Mouse (Mus musculus) natural killer cell, adult 2 months (primary cell): Measurements from ENCODE around the gene Chd1.
"Not testable (repeated sequence)": the region's sequence is repeated elsewhere in the genome, so short reads cannot be mapped to it uniquely, and the experiment has no call there.

ENCODE experiments used
- DNase-seq, 2 experiments: peaks; one replicate each; pipeline ENCODE4 v3.0.0; 2022; ENCODE audit warnings: low spot score in 2 of 2

The Chd1 gene

DNA sequence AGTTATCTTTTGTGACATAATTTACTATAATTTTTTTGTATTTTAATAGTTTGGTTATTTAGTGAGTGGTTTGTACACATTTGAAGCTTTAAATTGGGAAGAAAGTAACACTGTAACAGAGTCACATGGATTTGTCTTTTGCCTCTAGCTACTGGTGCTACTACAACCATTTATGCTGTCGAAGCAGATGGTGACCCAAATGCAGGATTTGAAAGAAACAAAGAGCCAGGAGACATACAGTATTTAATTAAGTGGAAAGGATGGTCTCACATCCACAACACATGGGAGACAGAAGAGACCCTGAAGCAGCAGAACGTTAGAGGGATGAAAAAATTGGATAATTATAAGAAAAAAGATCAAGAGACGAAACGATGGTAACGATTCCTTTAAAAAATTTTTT lies 26.9 kb downstream of the Chd1 start:
- DNase-seq: no peak

DNA sequence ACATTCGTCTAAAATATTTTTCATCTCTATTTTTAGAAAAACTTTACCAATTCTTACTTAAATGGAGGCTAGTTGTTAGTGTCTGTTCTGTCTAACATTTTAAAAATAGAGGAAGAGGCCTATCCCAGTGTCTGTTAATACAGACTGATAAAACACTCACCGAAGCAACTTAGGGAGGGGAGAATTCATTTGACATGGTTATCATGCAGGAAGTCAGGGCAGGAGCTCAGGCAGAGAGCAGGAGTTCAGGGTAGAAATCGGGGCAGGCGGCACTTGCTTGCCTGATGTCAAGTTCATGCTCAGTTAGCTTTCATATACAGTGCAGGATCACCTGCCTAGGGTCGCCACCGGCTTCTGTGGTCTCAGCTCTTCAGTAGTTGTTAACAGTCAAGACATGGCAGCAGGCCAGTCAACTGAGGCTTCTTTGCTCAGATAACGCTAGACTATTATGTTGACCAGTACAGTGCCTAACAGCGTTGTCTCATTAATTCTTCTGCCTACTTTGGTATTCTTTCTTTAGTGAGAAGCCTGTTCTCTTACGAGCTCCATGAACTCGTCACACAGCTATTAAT lies 32.7 kb downstream of the Chd1 start:
- no peak for DNase-seq

DNA sequence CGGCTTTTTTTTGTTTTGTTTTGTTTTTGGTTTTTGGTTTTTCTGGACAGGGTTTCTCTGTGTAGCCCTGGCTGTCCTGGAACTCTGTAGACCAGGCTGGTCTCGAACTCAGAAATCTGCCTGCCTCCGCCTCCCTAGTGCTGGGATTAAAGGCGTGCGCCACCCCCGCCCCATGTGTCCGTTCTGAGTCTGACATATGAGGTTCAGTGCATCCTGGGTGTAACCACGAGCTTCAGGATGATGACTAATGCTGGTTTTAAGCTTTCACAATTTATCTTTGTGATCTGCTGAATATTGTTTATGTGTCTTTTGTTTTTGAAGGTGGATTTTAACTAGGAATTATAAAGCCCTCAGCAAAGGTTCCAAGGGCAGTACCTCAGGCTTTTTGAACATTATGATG lies 37.1 kb downstream of the Chd1 start:
- peak; percentile 8 to 20 for DNase-seq

DNA sequence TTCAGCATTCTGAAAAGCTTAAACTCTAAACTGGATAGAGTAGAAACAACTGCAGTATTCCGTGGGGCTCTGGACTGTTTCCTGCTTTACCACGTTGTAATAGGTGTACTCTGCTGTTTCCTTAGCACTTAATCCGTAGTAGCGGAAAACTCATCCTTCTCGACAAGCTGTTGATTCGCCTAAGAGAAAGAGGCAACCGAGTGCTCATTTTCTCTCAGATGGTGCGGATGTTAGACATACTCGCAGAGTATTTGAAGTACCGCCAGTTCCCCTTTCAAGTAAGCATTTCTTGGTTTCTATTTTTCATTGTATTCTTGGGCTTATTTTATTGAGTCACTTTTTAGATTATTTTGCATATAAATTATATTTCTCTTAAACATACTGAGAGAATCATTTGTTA lies 38.2 kb downstream of the Chd1 start:
- DNase-seq: no peak

DNA sequence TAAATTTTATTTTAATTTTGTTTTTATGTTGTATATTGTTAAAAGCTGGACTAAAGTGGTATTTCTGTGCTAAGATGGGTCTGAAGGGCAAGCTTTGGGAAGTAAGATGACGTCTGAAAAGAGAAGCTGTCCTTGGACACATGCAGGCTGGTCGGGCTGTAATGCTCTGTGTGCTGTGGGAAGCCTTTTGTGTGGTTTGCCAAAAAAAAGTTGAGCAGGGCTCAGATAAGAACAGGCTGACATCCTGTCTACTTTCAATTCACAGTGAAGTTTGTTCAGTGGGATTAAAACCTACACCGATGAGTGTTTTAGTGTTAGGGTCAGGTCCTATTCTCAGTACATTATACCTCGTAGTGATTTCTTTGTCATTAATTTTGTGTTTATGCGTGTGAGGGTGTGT lies 38.6 kb downstream of the Chd1 start:
- no peak for DNase-seq

DNA sequence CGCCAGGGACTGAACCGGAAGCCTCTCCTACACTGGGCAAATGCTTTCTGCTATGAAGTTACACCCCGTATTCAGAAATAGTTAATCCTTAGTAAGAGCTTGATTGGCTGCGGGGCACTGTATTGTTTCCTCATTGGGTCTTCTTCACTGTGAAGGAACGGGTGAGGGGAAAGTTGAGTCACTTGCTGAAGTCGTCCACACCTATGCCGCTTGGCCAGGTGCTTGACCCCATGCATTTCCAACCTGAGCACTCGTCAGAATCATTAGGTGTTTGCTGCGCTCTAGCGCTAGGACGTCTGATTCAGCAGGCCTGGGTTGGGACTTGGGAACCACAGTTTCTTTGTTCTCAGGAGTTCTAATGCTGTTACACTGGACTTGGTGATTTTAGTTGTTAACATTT lies 41.9 kb downstream of the Chd1 start:
- no peak for DNase-seq

DNA sequence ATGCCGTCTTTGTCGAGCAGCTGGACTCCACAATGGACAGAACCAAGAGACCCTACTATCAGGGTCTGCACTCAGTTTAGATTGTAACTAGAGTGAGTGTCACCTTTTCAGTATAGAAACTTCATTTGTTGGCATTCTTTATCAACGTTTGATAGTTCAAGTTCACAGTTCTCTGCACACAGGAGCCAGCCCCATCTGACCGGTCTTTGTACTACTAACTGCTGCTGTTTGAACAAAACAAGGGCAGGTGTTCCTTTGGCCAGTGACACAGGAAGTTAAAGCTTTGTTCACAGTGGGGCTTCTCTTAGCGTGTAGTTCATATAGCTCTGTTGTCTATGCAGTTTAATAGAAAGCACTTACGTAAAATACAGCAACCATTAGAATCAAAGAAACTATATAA lies 43.3 kb downstream of the Chd1 start:
- DNase-seq: no peak

DNA sequence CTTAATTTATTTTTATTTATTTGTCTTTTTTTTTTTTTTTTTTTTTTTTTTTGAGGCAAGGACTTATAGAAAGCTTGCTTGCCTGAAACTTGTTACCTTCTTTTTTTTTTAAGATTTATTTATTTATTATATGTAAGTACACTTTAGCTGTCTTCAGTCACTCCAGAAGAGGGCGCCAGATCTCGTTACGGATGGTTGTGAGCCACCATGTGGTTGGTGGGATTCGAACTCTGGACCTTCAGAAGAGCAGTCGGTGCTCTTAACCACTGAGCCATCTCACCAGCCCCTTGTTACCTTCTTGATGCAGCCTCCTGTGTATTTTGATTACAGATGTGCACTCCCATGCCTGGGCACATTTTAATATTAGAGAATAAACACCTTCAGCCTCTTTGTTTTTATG lies 46.5 kb downstream of the Chd1 start:
- DNase-seq: not testable (repeated sequence)

DNA sequence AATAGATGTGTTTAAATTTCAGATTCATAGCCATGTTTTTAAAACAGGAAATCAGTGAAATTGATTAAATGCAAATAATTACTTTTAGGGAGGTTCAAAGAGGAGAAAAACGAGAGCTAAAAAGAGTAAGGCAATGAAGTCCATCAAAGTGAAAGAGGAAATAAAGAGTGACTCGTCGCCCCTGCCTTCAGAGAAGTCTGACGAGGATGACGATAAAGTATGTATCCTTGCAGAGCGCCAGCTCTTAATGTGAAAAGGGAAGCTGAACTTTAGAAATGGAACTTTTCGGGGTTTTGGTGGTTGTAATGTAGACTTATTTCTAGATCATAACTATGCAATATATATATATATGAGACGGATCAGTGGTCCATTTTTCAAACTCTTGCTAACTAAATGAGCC lies 56.4 kb downstream of the Chd1 start:
- DNase-seq: peak in 1 of 2 experiments; percentile 21

DNA sequence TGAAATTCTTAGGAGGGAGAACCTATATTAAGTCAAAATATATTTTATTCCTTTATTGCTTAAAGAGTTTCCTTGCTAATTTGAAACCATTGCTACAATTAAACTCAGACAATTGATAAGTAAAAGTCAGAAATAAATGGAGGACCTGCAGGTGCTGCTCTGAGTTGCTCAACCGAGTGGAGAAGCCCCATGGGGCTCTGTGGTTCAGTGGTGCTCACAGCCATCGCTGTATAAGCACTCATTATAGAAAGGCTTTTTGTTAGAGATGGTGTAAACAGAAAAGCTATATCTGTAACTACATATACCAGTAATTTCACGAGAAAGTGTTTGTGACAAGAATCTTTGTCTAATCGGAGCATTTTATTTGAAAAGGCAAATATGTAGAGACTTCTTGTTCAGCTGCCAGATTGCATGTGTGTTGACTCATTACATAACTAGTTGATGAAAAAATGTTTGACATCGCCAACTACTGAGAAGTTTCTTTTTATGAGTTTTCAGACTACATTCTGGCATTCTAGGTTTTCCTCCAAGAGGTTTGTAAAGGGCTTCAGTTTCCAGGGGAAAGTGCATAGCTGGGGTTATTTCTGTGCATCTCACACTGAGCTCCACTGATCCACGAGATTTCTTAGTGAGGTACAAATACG lies 64.4 kb downstream of the Chd1 start:
- DNase-seq: peak in 1 of 2 experiments; percentile 20

DNA sequence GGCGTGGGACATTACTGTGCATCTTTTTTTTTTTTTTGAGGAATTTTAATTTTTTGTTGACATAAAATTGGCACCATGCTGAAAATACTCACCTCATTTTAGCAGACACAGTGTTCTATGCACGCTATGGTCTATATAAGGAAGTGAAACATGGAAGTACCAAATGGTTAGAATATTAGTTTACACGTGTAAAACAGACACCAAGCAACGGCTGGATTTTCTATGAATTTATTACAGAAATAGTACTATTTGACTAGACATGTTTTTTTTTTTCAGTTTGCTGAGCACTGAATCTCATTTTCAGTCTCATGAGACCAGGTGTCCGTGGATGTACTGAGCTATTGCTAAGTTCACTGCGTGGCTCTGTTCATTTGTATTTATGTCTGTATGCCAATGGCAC lies 69.2 kb downstream of the Chd1 start:
- DNase-seq: peak in 1 of 2 experiments; percentile 7

DNA sequence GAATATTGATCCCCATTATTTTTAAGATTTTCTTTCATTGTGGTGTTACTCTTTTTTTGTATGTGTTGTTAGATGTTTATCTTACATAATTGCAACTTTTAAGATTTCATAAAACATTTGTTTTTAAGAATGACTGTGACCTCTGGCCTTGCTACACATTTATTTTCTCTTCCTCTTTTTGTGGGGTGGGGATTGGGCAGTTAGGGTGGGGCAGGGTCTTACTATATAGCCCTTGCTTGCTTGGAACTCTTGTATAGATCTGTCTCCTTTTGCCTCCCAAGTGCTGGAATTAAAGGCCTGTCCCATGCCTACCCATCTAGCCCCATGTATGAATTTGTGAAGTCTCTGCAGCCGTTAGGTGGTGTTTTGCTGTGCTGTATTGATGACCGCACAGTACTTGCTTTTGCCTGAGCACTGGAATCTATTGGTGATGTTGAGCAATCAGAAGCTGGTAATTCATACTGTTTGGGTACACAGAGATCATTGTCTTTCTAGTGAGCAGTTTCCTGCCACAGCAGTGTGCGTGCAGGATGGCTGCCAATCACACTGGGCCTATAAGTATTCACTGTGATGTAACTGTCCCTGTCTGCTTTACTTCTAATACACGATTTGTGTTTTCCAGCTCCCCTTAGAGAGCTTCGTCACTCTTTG lies 69.9 kb downstream of the Chd1 start:
- no peak for DNase-seq

DNA sequence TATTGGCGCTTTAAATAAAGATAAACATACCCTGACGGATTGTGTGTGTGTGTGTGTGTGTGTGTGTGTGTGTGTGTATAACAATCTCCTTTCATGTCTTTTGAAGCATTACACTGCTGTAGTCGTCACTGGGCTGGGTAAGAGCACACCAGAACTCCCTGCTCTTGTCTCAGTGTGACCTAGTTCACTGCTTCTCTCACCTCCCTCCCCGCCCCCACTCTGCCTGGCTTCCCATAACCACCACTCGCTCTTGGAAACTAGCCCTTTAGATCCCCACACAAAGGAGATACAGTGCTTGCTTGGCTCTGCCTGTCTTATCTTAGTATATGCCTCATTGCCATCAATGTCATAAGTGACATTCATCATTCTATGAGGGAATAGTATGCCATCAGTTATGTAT lies 71.6 kb downstream of the Chd1 start:
- no peak for DNase-seq

DNA sequence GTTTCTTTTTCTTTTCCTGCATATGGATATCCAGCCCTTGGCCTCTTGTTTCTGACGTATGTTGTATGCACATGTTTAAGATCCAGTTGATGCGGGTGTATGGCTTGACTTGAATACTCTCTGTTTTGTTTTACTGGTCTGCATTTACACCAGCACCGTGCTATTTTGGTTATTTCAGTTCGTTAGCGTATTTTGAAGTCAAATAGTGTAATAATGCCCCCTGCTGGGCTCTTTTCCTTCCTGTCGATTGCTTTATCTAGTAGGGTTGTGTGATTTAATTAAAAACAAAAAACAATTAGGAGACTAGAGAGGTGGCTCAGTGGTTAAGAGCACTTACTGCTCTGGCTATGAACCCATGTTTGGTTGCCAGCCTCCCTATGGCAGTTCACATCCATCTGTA lies 73.2 kb downstream of the Chd1 start:
- DNase-seq: peak in 1 of 2 experiments; percentile 46

DNA sequence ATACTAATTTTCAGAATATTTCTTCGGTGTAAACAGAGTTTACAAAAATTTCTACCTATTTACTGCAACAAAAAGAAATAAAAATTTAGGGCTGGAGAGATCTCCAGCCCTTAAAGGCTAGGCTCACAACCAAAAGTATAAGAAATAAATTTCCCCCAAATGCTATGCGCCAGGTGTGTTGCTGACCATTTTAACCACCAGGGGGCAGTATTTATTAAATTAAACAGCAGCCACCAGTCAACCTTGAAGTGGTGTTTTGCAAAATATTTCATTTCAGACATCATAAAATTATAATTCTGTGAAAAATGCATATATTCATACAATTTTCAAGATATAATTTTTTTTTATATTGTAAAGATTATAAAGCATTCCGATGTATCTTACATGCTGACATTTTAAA lies 82.3 kb downstream of the Chd1 start:
- peak in 1 of 2 experiments; percentile 8 for DNase-seq

DNA sequence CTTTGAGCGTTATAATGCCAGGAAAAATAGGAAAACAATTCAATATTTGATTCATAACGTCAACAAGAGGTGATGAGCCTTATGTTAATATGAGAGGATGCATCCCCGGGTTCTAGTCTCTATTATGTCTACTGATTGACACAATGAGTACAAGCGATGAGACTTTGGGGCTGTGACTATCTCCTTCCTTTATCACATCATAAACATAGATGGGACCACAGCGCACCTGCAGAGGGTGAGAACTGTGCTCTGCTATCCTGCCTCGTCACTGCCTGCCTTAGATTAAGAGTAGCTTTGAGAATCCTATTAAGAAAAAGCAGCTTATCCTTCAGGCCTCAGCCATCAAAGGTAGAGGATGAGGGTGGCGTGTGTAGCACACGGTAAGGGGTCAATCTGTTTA lies 85.9 kb downstream of the Chd1 start:
- no peak for DNase-seq

DNA sequence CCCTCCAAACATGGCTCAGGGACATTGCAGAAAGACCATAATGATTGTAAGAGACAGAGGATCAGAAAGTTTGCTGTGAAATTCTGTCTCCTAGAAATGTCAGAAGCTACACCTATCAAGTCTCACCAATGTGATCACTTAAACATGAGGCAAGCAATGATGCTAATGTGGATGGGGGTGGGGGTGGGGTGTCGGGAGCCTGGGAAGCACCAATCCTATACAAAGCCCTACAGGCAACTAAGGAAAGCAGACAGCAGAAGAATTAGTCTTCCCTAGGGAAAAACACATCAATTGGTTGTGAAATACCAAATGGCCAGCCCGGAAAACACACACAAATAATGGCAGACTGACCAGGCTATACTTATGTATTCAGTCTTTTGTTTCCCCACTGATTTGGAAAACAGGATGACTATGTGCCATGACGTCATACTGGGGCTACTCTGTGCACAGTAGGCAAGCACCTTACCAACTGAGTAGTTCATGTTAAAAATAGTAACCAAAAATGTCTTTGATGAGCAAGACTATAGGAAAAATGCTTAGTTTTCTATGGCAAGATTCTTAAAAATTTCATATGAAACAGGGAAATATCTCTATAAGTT lies 94.5 kb downstream of the Chd1 start:
- DNase-seq: no peak

DNA sequence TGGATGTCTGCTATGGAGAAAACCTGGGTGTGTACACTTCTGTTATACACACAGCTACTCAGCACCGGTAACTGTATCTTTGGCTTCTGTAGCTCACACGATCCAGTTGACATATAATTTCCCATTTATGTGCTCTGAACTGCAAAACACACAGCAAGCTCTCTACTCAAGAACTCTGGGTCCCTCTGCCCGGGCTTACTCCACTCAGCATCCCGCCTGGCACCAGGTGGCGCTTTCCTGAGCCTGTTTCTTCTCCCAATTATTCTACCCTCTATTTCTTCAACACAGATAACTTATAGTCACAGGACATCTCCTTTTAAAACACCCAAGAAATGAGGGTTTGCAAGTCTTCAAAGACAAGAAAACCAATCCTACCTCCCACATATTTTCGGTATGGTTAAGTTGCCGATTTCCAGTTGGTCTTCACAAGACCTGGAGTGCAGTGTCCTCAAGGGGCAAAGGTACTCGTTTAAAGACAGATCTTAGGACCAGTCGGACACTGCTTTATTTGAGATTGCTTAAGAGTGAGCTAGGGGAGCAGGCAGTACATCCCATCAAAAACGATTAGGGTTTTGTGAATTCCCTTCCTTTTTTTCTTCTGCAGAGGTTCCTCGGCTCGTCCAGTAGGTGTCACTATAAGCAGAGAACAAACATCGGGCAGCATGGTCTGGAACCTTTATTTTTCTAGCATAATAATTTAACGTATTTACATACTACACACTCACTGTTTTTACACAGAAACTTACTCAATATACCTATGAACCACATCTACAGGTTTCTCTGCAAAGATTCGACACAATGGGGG lies 99.4 kb downstream of the Chd1 start:
- DNase-seq: no peak

DNA sequence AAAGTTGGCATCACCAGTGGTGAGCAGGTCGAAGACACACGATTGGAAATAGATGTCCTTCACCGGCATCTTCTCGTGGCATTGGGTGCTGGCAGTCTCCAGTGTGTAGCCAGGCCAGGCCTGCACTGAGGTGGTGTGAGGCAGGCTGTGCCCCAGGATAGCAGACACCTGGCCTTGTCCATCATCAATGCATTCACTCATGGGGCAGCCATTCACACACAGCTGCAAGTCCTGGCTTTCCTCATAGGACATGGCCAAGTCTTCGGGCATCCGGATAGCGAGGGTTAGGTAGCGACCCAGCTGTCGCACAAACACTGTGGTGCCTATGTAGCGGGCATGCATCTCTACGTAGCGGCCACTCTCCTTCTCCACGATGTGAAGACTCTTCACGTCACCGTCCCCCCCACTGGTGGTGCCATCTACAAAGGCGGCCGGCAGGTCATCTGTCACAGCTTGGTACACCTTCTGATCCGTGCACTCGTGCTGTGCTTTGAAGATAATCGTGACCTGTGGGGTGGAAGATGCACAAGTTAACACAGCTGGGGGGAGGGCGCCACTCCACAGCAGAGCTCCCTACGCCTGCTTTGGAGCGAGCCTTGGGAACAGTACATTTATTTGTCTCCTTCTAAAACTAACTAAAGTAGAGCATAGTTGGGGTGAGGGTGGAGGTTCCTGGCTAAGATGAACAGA lies 102.7 kb downstream of the Chd1 start:
- DNase-seq: no peak

DNA sequence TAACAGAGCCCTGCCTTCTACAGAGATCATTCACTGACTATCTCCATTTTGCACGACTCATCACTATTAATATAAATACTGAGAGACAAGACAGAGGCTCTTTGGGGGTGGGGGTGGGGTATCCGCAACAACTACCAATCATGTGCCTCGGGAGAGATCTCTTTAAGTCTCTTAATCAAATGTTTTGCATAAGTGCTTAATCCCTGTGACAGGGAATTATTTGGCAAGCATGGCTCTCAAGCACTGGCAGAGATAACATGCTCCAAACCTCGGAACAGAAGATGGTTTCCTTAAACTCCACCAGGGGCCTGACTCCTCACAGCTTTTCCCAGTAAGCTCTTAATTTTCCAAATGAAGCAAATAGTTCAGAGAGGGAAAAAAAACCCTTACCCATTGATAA lies 103.2 kb downstream of the Chd1 start:
- no peak for DNase-seq

DNA sequence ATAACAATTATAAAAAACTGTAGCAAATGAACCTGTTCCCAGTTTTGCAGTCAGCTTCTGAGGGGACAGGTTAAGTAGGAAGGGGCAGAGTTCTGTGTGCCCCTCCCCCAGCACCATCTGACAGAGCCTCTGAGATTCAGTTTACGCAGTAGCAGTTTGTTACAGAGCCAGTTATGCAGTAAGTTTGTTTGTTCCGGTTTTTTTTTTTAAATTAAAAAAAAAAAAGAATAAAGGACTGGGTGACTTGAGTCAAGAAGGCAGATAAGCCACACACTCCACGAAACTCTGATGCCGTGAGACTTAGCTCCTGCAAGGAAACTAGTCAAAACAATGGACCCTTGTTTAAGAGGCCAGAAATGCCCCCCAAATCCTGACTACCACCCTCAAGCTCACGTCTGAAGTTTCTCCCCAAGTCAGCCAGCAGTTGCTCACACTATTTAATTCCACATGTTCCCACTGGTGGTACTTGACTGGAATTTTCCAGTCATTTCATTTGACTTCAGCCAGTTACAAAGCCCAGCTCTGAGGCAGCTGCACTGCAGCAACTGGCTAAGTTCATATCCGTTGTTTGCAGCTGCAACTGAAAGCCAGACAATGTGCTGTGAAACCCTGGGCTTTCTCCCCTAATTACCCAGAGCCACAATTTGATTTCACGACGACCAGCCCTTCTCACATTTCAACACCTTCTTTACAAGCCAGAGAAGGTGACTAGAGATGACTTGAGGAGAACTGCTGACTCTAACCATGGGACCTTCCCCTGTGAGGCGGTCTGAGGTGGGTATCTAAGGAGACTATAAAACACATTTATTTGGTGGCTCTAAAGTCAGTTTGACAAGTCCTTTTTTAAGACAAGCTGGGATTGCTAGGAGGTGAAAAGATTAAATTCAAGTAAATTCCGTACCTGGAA lies 104.0 kb downstream of the Chd1 start:
- no peak for DNase-seq
